Mouse (Mus musculus) liver, adult 2 months (tissue): ENCODE measurements around the gene Cers1.

ENCODE experiments used
- CTCF ChIP-seq: fragments of 200-500 bp; IDR thresholded peaks from 2 replicates; pipeline ENCODE4 v1.5.1; 2011; ENCODE audit warnings: low read depth, low read length, control low read depth
- POLR2A ChIP-seq: fragments of 200-500 bp; IDR thresholded peaks from 2 replicates; pipeline ENCODE4 v1.6.1; 2011; ENCODE audit warnings: low read length, control low read depth; ENCODE audit not compliant: insufficient read depth; ENCODE audit errors: extremely low read depth

DNA sequence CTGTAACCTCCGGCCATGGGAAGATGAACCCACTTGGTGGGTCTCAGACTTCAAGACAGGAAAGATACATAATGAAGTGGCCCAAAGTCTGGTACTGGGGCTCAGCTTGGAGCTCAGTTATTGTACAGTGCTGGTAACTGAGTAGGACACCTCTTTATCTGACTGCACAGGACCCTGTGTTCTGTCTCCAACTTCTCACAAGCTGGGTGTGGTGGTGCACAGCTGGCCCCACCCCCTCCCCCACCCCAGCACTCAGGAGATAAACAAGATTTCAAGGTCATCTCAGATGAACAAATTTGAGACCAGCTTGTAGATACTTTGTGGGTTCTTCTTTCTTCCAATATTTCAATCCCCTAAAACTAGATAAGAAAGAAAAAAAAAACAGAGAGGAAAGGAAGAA, 40.5 kb downstream of the Cers1 start:
- TF ChIP-seq CTCF (no peak), POLR2A (no peak)
